11 mouse cellular contexts compared by ENCODE assay signal in the genomic region with DNA sequence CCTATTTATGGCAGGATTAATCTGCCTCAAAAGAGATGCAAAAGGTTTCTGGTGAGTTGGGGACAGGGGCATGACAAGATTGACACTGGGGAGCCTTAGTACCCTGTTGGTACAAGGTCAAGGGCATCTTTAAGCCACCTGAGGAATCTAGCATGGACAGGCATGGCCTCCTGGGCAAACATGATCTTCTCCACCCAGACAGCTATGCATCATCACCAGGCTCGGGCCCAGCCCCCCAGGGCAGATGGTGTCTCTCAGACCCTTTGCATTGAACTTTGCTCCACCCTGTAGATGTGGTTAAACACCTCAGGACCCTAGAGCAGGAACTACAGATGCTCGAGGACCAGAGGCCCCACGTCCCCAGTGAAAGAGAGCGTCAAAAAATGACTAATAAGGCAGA. TPM values are rescaled to one million over a fixed set of nuclear protein-coding genes. Genes with fewer than 3 reads are reported as not detected.
DNase-seq lines count a peak whose midpoint lies in the region; ATAC-seq lines count a peak whose summit lies in the region.
"Had no signal": no experiment of that assay in that cellular context is flagged by ENCODE, and none has a peak within 500 bp of the region (broad histone marks: within the 10 kb centered on the region; RNA-seq: fewer than 3 reads in every experiment).

TSS of gene Mgst2 (plus strand) at position 301 of the 400 bp plus-strand sequence.

- no peaks in the 10 kb centered on the region for H3K9me3 ChIP-seq in liver, embryonic 16.5 days (replicated peaks; ENCODE audit: control insufficient read depth, low read length)
- no peaks in the 10 kb centered on the region for H3K9me3 ChIP-seq in midbrain, embryonic 11.5 days (ENCODE audit: control insufficient read depth, low read length)
- H3K9me3 ChIP-seq: G1E; hindbrain, embryonic 10.5 days; limb, embryonic 12.5 days had no signal

- peak within 1 kb of the TSS; percentile 25; the same call in 1 of the 2 replicates for H3K4me2 ChIP-seq in liver, embryonic 16.5 days (ENCODE audit: low read depth, low read length)
- no peak within 1 kb of the TSS for H3K4me2 ChIP-seq in midbrain, embryonic 11.5 days
- H3K4me2 ChIP-seq: limb, embryonic 12.5 days had no signal

- ATAC-seq in liver, embryonic 16.5 days (ENCODE audit: low read depth), result no peak
- no peak for ATAC-seq in midbrain, embryonic 11.5 days (ENCODE audit: low FRiP score)

- no peaks in the 10 kb centered on the region for H3K27me3 ChIP-seq in liver, embryonic 16.5 days (ENCODE audit: control insufficient read depth, insufficient read depth, low read depth, low read length)
- H3K27me3 ChIP-seq in midbrain, embryonic 11.5 days (ENCODE audit: control insufficient read depth, insufficient read depth, low read length), result no peaks in the 10 kb centered on the region
- H3K27me3 ChIP-seq: limb, embryonic 12.5 days had no signal

- H3K36me3 ChIP-seq in liver, embryonic 16.5 days (ENCODE audit: control insufficient read depth, insufficient read depth), result no peaks in the 10 kb centered on the region
- no peaks in the 10 kb centered on the region for H3K36me3 ChIP-seq in midbrain, embryonic 11.5 days (ENCODE audit: control insufficient read depth, insufficient read depth, low read length)
- H3K36me3 ChIP-seq: G1E; hindbrain, embryonic 10.5 days; limb, embryonic 12.5 days had no signal

- 46% methylated on average over 4 of the region's 4 CpGs for WGBS in liver, embryonic 16.5 days (ENCODE audit: insufficient replicate concordance)
- WGBS in midbrain, embryonic 11.5 days, result 74% methylated on average over 4 of the region's 4 CpGs

- peak within 1 kb of the TSS; percentile 35; the same call in 1 of the 2 replicates for H3K9ac ChIP-seq in liver, embryonic 16.5 days (ENCODE audit: low read depth, low read length)
- no peak within 1 kb of the TSS for H3K9ac ChIP-seq in midbrain, embryonic 11.5 days (ENCODE audit: low read length)
- H3K9ac ChIP-seq: limb, embryonic 12.5 days had no signal

- H3K27ac ChIP-seq in brown adipose tissue, adult 24 weeks (replicated peaks; ENCODE audit: low read depth, low read length), result 0 out of 2 replicates have a peak within 1 kb of the TSS, but pooled peaks have one; percentile 4
- peak within 1 kb of the TSS; percentile 57 for H3K27ac ChIP-seq in liver, embryonic 16.5 days (ENCODE audit: low read length)
- no peak within 1 kb of the TSS for H3K27ac ChIP-seq in midbrain, embryonic 11.5 days (ENCODE audit: low read depth, low read length)
- H3K27ac ChIP-seq: hindbrain, embryonic 10.5 days; limb, embryonic 12.5 days had no signal

- H3K4me1 ChIP-seq in brown adipose tissue, adult 24 weeks (ENCODE audit: control insufficient read depth, insufficient read depth, insufficient read length, low read length), result peaks cover 2% of the 10 kb centered on the region; the same call in 1 of the 2 replicates
- H3K4me1 ChIP-seq in liver, embryonic 16.5 days (ENCODE audit: control insufficient read depth, low read depth, low read length), result peaks cover 30% of the 10 kb centered on the region
- no peaks in the 10 kb centered on the region for H3K4me1 ChIP-seq in midbrain, embryonic 11.5 days (ENCODE audit: control insufficient read depth, insufficient read depth, low read length)

- H3K4me3 ChIP-seq in brown adipose tissue, adult 24 weeks (ENCODE audit: insufficient read depth, low read depth, low read length), result peak within 1 kb of the TSS; percentile 27; the same call in 1 of the 2 replicates
- H3K4me3 ChIP-seq in liver, embryonic 16.5 days (ENCODE audit: low read depth, low read length), result peak within 1 kb of the TSS; percentile 45
- no peak within 1 kb of the TSS for H3K4me3 ChIP-seq in midbrain, embryonic 11.5 days (ENCODE audit: low read depth, low read length)
- H3K4me3 ChIP-seq: hindbrain, embryonic 10.5 days; limb, embryonic 12.5 days had no signal

- DNase-seq in thymus, postnatal 4 days, result peak; percentile 22
- DNase-seq in thymus, postnatal 14 days, result no peak
- no peak for DNase-seq in midbrain, embryonic 11.5 days (ENCODE audit: low spot score, missing footprints)
- DNase-seq in kidney, adult 11 months, result no peak
- DNase-seq in left cerebral cortex, adult 18-20 months (ENCODE audit: low spot score in 2 of 2), result no peak
- DNase-seq: thymus, adult 18-20 months had no signal

RNA-seq across cellular contexts. Expression of gene Mgst2, which starts in this region (rescaled TPM):
- polyA plus RNA-seq in brown adipose tissue, adult 24 weeks (2012; ENCODE audit: insufficient read depth, insufficient read length, missing spikeins), result 40.0 and 46.7 TPM in 2 replicates
- polyA plus RNA-seq in liver, embryonic 16.5 days (2015; fragmentation: Nextera tagmentation; extraction: Ambion mirVana), result 27.6 and 28.4 TPM in 2 replicates
- 0.22 TPM in 1 of 2 replicates, not detected in the other for polyA plus RNA-seq in midbrain, embryonic 11.5 days (2014; fragmentation: Nextera tagmentation; extraction: Ambion mirVana)
- total RNA-seq in left cerebral cortex, adult 18-20 months (2021), result not detected
- polyA plus RNA-seq: hindbrain, embryonic 10.5 days had no signal

Comparison
In these comparisons a context has a peak if more than half of its experiments do, and no peak if none do; other contexts are left out.
1. RNA of gene Mgst2 (polyA plus RNA-seq): 40.0 to 46.7 TPM in brown adipose tissue, adult 24 weeks and 27.6 to 28.4 TPM in liver, embryonic 16.5 days; 0.22 TPM in midbrain, embryonic 11.5 days; every median in the first group is over 10 times any median in the second.